Mouse (Mus musculus): Measurements from ENCODE around the gene Runx1.

DNA sequence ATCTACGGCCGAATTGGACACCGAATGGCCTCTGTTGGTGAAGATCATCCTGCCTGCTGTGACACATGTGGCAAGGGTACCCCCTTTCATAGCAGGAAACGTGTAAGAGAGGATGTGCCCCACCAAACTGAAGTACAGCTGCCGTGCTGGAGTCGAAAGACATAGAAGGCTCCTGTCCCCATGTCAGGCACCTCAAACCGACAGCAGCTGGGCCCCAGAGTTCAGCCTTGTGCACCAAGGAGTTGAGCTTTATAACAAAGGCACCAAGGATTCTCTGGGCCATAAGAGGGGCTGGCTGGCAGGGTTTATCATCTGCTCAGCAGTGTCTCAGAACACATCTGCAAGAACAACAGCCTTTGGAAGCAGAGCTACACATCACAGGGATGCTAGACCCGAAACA, 84.6 kb downstream of the Runx1 start:
- TF ChIP-seq EP300 (IDR thresholded peaks at IDR 0.05; ENCODE audit: insufficient read depth, low read depth, low read length) (no peak), CTCF (IDR thresholded peaks at IDR 0.05; ENCODE audit: low read depth, low read length) (no peak), POLR2A (IDR thresholded peaks at IDR 0.05; ENCODE audit: insufficient read depth, low read length) (no peak)
